Mouse (Mus musculus) gastrocnemius, postnatal 4 days (tissue): Measurements from ENCODE around the gene Cbx8. TPM values are rescaled to one million over a fixed set of nuclear protein-coding genes. Genes with fewer than 3 reads are reported as not detected.

Experiments
- DNase-seq, 2 experiments: peaks; one replicate each; pipeline ENCODE4 v3.0.0; 2021 to 2022; ENCODE audit warnings: low spot score in 2 of 2, mixed read lengths in 2 of 2
- total RNA-seq, 2 experiments: library from RNA; stranded (reverse); gene quantifications; 2 replicates each; pipeline ENCODE4 v1.2.3; 2021

Cbx8 gene
- total RNA-seq, 2 experiments from 2014 or later, result 4.6 to 5.3 TPM

DNA sequence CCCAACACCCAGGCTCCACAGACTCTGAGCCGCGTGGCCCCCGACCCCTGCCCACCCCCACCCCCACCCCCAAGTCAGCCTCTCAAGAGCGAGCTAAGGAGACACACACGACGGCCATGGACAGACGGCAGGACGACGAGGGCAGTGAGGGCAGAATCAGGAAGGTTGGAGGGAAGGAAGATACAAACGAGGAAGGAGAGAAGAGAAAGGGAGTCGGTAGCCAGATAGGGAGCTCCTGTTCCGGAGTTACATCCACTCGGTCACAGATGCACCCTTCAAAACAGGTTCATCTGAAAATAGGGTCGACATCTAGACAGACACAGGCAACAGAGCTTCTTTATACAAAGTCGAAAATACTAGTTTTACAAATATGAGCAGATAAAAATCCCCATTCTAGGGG lies 4.3 kb downstream of the Cbx8 start:
- no peak for DNase-seq

- no peak for DNase-seq
These were observed 5.0 kb downstream of the Cbx8 start for GRCm38 (mm10) chr11:119035686-119036165.

- no peak for DNase-seq
These were observed 5.6 kb downstream of the Cbx8 start for GRCm38 (mm10) chr11:119035094-119035685.

DNA sequence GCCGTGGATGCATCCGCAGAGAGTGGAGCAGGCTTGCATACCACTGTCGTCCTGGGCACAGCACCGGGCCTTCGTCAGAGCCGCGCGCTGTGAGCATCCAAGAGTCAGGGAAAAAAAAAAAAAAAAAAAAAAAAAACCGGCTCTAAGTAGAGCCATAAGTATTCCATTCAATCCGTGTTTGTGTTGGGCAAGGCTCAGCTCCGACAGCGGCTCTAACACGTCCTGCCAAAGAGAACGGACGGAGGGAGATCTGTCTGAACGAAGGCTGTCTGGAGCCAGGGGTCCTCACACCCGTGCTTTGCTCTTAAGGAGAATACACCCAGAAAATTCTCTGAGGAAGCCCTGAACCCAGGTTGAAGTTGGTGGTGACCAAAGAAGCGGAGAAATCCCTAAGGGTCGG lies 6.1 kb downstream of the Cbx8 start:
- no peak for DNase-seq

- peak; percentile 77 to 88 for DNase-seq
These were observed 6.8 kb downstream of the Cbx8 start for GRCm38 (mm10) chr11:119033874-119034558.

DNA sequence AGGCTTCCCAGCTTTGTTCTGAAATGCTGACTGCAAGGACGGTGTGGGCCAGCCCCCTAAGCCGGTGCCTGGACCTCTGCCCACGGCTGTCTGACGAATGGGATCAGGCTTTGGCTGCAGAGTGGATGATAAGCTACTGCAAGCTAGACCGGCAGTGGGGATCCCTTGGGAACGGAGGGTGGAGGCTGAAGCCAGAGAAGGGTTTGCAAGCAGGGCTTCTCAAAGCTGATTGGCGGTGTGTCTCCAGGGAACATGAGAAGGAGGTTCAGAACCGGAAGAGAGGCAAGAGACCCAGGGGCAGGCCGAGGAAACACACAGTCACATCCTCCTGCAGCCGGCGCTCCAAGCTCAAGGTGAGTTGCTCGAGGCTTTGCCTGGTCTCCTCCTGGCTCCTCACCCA lies 14.6 kb downstream of the Cbx8 start:
- peak in 1 of 2 experiments; percentile 55 for DNase-seq

DNA sequence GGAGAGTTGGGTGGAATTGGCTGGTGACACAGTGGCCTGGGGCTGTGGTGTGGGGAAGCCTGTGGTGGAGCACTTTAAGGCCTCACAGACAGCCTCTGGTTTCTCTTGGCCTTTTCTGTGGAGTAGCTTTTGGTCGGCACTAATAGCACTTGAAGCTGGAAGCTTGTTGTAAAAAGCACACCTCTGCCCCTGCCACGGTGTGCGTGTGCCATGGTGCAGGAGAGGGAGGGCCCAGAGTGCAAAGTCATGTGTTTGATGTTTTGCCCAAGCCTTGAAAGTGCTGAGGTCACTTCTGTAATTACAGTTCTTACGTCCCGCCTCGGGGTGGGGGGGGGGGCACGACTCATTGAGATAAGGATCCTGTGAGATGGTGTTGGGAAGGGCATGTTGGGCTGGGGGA lies 16.5 kb downstream of the Cbx8 start:
- DNase-seq, result no peak

- no peak for DNase-seq
These were observed 17.2 kb downstream of the Cbx8 start for GRCm38 (mm10) chr11:119023616-119023980.

DNA sequence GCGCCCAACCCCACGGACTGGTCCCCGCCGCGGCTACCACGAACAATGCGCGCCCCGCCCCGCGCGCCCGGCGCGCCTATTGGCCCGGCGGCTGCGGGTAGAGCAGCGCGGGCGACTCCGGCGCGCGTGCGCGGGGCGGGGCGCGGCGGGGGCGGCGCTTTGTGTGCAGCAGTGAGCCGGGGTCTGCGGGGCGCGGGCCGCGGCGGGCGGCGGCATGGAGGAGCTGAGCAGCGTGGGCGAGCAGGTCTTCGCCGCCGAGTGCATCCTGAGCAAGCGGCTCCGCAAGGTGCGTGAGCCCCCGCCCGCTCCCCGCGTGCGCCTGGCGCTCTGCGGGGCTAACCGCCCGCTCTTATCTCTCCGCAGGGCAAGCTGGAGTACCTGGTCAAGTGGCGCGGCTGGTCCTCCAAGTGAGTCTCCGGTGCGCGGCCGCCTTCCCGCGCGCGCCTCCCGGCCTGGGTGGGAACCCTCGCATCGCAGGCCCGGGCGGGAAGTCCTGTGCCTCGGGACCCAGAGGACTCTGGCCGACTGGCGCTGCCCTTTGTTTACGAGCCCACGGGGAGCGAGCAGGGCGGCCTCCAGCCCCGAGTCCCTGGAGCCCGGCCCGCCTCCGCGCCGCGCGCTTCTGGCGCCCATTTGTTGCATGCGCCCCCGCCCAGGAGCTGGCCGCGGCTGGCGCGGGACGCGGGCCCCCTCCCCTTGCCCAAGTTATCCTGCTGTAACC lies 17.7 kb downstream of the Cbx8 start, which contains the start of gene Cbx2:
Gene Cbx2, plus strand, starts transcription at position 68 of the 721 bp plus-strand sequence.
- DNase-seq, result peak; percentile 82 to 88

GRCm38 (mm10) chr11:119022068-119022894 lies 18.5 kb downstream of the Cbx8 start:
- no peak for DNase-seq

DNA sequence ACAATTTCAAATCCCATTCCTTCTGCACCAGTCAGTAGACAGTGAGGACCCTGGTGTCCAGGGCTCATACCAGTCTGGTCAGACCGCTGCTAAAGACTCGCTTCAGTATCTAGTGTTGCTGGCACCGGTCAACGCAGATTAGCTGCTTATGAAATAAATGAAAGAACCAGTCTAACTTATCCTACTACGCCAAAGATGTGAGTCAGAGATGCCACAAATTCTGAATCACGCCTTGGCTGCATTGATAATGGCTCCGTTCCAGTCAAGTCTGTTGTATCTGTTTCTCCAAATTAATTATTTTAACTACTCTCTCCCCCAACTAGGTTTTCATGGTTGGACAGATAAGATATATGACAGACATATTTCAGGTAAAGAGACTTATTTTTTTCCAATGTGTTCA lies 19.6 kb downstream of the Cbx8 start:
- DNase-seq, result no peak

- DNase-seq, result no peak
These were observed 23.3 kb downstream of the Cbx8 start for GRCm38 (mm10) chr11:119017506-119017905.

GRCm38 (mm10) chr11:119014455-119014854 lies 26.3 kb downstream of the Cbx8 start:
- DNase-seq, result no peak

DNA sequence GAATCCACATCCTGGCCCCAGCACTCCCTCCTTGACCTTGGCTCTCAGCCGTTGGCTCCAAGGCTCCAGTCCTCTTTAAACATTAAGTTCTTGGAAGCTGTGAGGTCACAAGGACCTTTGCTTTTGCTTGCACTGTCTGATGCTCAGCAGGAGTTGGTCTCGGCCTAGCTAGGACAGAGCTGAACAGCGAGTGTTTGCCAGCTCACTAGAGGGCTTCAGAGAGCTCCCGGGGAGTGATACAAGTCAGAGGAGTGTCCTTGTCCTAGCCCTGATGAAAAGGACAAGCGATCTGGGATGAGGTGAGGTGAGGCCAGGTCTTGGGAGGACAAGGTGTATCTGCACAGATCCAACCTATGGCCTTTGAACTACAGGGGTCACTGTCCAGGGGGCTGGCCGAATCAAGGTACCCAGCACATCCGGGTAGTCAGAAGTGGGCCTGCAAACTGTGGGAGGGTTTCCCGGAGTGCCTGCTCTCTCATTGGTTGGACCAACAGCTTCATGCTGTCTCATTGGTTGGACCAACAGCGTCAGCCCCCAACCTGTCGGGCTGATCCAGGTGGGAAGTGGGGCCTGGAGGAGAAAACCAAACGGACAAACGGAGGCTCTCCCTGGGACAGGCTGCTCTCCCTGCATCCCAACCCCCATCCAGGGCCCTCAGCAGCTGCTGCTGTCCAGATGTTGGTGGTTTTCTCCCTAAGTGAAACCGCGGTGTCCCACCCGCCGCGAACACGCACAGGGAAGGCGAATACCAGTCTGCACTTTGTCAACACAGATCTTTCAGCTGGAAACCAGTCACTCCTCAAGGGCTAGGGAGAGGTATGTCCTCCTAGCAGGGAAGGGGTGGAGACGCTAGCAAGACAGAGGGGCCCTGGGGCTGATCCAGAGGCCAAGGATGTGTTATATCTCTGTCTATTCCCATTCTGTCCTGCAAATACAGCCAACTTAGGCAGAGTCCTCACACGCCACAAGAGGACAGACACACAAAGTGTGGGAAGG lies 33.0 kb downstream of the Cbx8 start:
- DNase-seq, result no peak

DNA sequence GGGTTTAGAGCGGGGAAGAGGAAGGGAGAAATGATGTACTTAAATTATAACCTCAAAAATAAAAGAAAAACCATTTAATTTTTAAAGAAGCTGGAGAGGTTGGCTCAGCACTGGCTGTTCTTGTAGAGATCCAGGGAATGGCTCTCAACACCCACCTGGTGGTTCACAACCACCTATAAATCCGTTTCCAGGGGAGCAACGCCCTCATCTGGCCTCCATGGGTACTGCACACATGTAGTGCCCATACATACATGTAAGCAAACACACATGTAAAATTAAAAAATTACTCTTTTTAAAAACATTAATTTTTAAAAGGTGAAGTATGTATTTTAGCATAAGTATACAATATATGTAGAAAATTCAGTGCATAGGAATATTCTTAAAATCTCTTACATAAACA lies 34.3 kb downstream of the Cbx8 start:
- no peak for DNase-seq

- no peak for DNase-seq
These were observed 35.1 kb downstream of the Cbx8 start for GRCm38 (mm10) chr11:119005547-119006275.

DNA sequence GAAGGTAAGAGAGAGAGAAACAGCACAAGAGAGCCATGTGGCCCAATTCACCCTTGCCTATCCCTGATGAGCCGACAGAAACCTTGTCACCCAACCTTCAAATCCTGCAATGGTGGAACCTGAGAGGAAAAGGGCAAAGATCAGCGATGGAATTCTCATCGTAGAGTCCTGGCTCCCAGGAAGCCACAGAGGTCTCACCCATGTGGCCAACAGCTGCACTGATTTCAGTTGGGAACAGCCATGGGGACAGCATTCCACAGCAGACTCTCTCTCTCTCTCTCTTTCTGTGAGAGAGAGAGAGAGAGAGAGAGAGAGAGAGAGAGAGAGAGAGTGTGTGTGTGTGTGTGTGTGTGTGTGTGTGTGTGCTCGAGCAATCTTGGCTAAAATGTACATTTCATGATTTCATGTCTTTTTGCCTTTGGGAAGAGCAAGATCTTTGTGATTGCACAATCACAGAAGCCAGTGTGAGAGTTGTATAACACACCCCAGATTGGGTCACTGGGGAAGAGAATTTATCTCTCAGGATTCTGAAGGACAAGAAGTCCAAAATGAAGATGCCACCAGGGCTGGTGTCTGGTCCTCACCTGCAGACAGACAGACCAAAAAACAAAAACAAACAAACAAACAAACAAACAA lies 39.2 kb downstream of the Cbx8 start:
- DNase-seq, result no peak

GRCm38 (mm10) chr11:119000877-119001276 lies 39.9 kb downstream of the Cbx8 start:
- no peak for DNase-seq

GRCm38 (mm10) chr11:118999361-118999804 lies 41.4 kb downstream of the Cbx8 start:
- peak in 1 of 2 experiments; percentile 21 for DNase-seq
